Mouse (Mus musculus): ENCODE data around the gene Nucks1. TPM values are rescaled to one million over a fixed set of nuclear protein-coding genes. Genes with fewer than 3 reads are reported as not detected.
"Not testable (repeated sequence)": the region's sequence is repeated elsewhere in the genome, so short reads cannot be mapped to it uniquely, and the experiment has no call there.

Nucks1 gene
- 10 to 100 TPM; 66.1 to 78.8 TPM for total RNA-seq (2021)
- long read RNA-seq, experiment 1, full-length matches to known transcripts = 16 of 19 reads
- long read RNA-seq, experiment 1, partial matches to known transcripts = 1 of 19 reads
- long read RNA-seq, experiment 1, other reads (novel, unspliced or antisense) = 2 of 19 reads
- long read RNA-seq, experiment 2, full-length matches to known transcripts = 13 of 16 reads
- long read RNA-seq, experiment 2, partial matches to known transcripts = 0 of 16 reads
- long read RNA-seq, experiment 2, other reads (novel, unspliced or antisense) = 3 of 16 reads

GRCm38 (mm10) chr1:131910001-131910648, at the start of gene Nucks1:
Nucks1 (plus strand) TSS chr1:131910534.
- intact Hi-C loops (cut with DNase I; ENCODE audit: low total_unique reads) = no loop called here
- DNase-seq = peak; percentile 100

GRCm38 (mm10) chr1:131861811-131862210, 48.5 kb upstream of the Nucks1 start:
- DNase-seq = no peak
- intact Hi-C loops (cut with DNase I; ENCODE audit: low total_unique reads) = no loop called here

GRCm38 (mm10) chr1:131865596-131865995, 44.7 kb upstream of the Nucks1 start:
- no peak for DNase-seq
- intact Hi-C loops (cut with DNase I; ENCODE audit: low total_unique reads) = no loop called here

DNA sequence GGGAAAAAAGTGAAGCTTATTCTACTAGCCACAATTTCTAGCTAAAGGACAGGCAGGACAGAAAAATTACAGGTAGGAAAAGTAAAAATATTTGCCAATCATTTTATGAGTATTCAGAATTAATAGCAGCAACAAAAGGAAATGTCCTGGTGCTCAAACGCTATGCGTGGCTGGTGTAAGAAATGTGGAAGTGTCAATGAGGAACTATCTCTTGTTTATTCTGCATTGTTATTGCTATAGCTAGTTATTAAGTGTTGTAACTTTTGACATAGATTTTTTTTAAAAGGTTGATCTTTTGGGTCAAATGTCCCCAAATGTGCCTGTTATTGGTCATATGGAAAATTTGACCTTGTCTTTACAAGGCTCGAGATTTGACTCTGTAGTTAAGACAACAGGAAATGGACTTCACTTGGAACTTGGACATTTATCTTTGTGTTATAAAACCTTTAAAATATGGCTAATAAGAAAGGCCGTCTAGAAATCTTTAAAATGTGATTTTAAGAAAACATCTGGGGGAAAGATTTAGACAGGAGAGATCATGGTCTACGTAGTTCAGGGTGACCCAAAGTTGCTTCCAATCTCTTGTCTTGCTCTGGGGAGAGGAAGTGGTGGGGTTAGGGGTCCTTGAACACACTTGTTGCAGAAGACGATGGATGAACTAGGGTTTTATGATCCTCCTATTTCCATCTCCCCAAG, 43.9 kb upstream of the Nucks1 start:
- DNase-seq = no peak
- intact Hi-C loops (cut with DNase I; ENCODE audit: low total_unique reads) = no loop called here

DNA sequence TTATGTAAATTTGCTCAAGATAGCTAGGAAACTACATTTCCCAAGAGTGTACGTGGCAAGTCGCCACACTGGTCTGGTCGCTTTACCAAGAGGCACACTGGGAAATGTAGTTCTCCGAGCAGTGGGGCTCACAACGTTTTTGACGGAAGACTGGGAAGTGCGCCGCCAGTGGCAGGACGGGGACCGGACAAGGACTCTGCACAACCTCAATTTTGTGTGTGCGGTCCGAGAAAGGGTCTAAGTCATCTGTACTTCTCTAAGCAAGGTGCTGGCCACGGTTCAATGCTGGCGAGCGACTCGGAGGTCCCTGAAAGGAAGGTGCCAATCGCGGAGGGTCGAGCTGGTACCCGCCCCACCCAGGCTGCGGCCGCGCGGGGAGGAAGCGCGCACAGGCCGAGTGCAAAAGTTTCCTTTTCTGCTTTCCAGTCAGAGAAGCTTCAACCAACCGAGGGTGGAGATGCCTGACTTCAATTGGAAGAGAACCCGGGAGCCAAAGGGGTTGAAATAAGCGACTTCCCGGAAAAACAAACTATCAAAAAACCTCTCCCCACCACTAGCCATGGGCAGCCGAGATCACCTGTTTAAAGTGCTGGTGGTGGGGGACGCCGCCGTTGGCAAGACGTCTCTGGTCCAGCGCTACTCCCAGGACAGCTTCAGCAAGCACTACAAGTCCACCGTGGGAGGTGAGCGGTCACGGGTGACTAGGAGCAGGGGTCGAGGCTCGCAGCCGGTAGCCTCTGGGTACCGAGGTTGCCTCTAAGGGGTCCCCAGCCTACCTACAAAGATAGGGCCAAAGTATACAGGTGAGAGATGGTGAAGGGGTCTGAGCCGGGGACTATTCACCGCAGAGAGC, 43.0 kb upstream of the Nucks1 start, which contains the start of gene Rab29:
Gene Rab29 (plus strand): TSS at position 132 of the 853 bp plus-strand sequence.
- peak; percentile 93 for DNase-seq
- intact Hi-C loops (cut with DNase I; ENCODE audit: low total_unique reads) = no loop called here

DNA sequence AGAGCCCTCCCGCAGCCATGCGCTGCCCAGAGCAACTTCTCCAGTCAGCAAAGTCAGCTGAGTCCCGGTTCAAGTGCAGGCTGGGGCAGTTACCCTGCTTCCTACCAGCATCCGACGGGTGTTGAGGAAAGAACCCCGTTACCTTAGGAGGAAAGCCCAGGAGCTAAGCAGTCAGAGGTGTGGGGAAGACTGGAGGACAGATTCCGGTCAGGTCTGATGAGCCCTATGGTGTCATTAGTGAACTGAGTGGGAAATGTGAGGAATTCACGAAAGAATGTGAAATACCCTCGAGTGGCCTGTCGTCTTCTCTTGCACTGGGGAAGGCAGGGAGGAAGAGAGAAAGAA, 42.4 kb upstream of the Nucks1 start:
- intact Hi-C loops (cut with DNase I; ENCODE audit: low total_unique reads) = no loop called here
- DNase-seq = no peak

GRCm38 (mm10) chr1:131869561-131869960, 40.8 kb upstream of the Nucks1 start:
- no peak for DNase-seq
- intact Hi-C loops (cut with DNase I; ENCODE audit: low total_unique reads) = no loop called here

DNA sequence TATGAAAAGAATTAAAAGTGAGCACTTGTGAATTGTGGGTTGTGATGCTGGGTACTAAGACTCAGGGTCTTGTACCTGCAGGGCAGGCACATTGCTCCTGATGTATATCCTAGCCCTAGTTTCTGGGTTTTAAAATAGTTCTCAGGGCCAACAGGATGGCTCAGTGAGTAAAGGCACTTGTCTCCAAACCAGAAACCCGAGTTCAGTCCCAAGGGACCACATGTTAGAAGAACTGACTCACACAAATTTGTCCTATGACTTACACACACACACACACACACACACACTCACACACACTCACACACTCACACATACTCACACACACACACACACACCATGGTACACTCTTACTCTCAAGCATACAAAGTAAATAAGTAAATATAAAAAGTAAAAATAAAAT, 37.5 kb upstream of the Nucks1 start:
- intact Hi-C loops (cut with DNase I; ENCODE audit: low total_unique reads) = no loop called here
- no peak for DNase-seq

DNA sequence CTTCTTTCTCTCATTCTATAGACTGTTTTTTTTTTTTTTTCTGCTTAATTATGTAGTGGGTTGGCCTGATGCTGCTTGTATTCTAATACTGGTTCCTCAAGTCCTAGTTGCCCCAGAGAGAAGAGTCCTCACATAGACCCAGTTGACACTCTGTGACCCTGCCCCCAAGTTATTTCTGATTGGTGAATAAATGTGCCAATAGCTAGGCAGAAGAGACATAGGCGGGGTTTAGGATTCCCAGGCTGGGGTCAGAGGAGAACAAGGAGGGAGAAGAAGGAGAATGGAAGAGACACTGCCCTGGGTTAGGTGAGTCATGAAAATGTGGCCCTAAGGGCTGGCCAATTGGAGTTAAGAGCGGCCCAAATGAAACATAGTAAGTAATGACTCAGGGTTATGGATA, 30.5 kb upstream of the Nucks1 start:
- intact Hi-C loops (cut with DNase I; ENCODE audit: low total_unique reads) = no loop called here
- DNase-seq = no peak

DNA sequence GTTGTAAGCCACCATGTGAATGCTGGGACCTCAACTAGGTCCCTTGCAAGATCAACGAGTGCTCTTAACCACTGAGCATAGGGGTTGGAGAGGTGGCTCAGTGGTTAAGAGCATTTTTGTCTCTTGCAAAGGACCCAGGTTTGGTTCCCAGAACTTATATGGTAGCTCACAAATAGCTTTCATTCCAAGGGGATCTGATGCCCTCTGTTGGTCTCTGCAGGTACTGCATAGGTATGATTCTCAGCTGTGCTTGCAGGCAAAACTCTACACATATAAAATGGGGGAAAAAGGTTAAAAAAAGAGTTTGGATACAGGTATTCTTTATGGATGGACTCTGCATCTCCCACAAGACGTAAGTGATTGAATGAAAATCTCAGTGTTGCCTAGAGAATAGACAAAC, 27.5 kb upstream of the Nucks1 start:
- intact Hi-C loops (cut with DNase I; ENCODE audit: low total_unique reads) = no loop called here
- no peak for DNase-seq

- DNase-seq = no peak
- intact Hi-C loops (cut with DNase I; ENCODE audit: low total_unique reads) = no loop called here
These were observed 24.2 kb upstream of the Nucks1 start for GRCm38 (mm10) chr1:131886173-131886572.

DNA sequence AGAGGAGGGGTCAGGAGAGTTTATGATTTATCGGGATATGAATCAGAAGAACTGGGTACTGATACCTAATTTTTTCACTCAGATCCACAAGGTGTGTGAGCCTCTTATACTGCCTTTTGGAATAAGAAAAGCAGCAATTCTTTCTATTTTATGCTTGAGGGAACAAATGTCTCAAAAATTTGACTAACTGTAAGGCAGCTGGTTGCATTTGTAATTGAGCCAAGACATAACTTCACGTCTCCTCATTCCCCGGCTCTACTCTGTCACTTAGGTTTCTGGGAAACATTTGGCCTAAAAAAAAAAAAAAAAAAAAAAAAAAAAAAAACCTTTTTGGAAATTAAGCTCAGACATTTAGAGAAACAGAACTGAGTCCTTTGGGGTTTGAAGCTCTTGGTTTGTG, 23.7 kb upstream of the Nucks1 start:
- intact Hi-C loops (cut with DNase I; ENCODE audit: low total_unique reads) = no loop called here
- DNase-seq = no peak

GRCm38 (mm10) chr1:131890043-131890658, 20.2 kb upstream of the Nucks1 start:
- DNase-seq = no peak
- intact Hi-C loops (cut with DNase I; ENCODE audit: low total_unique reads) = no loop called here

DNA sequence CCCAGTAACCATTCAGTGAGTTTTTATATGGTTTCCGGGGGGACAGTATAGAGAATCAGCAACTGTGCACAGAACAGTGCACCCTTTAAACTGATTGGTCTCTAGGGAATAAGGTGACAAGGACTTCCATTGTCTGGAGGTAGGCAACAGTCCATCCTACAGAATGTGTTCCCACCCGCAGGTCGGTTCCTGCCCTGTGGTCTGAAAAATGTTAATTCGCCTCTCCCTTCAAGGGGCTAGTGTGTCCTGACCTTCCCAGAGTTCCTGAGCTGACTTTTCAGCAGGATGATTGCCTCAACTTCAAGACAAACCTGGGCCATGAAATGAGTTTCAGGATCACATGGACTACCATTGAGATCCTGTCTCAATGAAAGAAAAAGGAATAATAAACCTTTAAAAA, 18.9 kb upstream of the Nucks1 start:
- intact Hi-C loops (cut with DNase I; ENCODE audit: low total_unique reads) = no loop called here
- DNase-seq = no peak

DNA sequence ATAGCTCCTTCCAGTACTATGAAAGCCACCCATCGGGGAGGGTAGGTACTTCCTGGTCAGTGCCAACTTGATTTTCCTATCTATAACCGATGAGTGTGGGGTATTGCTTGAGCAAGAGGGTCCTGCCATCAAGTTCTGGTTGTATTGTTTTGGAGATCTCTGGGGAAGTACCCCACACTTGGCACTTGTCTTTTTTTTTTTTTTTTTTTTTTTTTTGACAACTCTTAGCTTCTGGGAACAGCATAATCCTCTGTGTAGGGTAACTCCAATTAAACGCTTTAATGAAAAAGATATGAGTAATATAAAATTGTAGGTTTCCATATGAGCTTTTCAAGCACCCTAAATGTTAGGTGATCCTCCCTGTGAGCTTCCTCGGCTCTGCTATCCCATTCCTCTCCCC, 7.7 kb upstream of the Nucks1 start:
- no peak for DNase-seq
- intact Hi-C loops (cut with DNase I; ENCODE audit: low total_unique reads) = no loop called here

- intact Hi-C loops (cut with DNase I; ENCODE audit: low total_unique reads) = no loop called here
These were observed 7.1 kb upstream of the Nucks1 start for GRCm38 (mm10) chr1:131903251-131903650.

DNA sequence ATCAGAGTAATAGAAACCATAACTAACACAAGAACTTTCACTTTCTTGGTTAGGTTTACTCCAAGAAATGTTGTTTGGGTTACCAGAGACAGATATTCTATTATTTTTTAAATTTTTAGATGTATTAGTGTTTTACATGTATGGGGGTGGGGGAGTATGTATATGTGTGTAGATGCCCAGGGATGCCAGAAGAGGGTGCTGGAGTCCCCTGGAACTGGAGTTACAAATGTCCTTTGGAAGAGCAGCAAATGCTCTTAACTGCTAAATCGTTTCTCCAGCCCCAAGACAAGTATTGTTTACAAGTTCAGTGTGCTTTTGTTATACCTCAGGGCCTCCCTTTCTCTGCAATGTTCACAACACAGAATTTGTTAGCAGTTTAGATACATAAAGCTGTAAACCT, 4.8 kb upstream of the Nucks1 start:
- intact Hi-C loops (cut with DNase I; ENCODE audit: low total_unique reads) = no loop called here
- DNase-seq = no peak

More at GRCm38 (mm10) chr1:131903251-131903650, 7.1 kb upstream of the Nucks1 start:
- no peak for DNase-seq

GRCm38 (mm10) chr1:131908456-131908855, 1.9 kb upstream of the Nucks1 start:
- intact Hi-C loops (cut with DNase I; ENCODE audit: low total_unique reads) = no loop called here
- DNase-seq = no peak

- intact Hi-C loops (cut with DNase I; ENCODE audit: low total_unique reads); DNase-seq: not testable (repeated sequence)
These were observed 1.1 kb upstream of the Nucks1 start for GRCm38 (mm10) chr1:131909236-131909635.

All from gastrocnemius, postnatal 14 days (tissue).